Mouse (Mus musculus) liver, adult (tissue): ENCODE measurements around the gene Rnf11.

Source experiments
- GATA4 ChIP-seq: IDR thresholded peaks from 2 replicates; pipeline ENCODE4 v1.6.1; 2014; ENCODE audit warnings: mild to moderate bottlenecking, low read length; ENCODE audit not compliant: insufficient replicate concordance

Rnf11 gene

DNA sequence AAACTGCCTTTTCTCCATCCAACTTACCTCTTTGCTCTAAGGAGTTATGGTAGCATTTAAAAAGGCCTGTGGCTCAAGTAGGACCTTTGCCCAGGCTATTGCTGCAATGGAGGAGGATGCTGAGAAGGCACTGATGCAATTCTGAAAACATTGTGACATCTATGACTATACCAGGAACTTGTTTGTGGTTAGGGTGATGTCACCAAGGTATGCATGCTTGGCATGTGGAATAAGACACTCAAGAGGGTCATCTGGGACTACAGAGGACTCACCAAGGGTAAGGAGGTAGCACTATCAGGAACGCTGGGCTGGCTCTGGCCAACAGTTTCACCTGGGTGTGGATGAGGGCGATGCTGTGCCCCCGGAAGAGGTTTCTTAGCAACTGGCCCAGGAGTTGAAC, at the start of gene Rnf11:
Rnf11 (minus strand) TSS at position 108 of the 400 bp plus-strand sequence.
- TF ChIP-seq GATA4, result no peak

DNA sequence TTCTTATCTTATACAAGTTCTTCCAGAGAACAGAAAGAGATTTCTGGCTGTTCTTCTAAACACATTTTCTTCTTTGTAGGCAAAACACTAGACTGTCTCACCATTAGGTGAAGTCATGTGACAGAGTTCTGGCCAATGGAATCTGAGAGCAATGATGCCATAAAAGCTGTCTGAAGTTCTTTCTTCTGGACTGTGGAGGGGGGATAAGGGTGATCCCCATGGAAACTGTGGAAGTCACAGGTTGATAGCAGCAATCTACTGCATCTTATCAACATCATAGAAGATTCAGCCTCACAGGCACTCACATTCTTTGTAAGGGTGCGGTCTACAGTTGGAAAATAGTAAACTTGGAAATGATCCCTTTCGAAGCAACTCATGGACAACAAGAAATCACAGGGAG, 46.6 kb upstream of the Rnf11 start, which contains the start of gene 4930522H14Rik:
4930522H14Rik (minus strand) TSS at position 187 of the 400 bp plus-strand sequence.
- no peak for TF ChIP-seq GATA4

DNA sequence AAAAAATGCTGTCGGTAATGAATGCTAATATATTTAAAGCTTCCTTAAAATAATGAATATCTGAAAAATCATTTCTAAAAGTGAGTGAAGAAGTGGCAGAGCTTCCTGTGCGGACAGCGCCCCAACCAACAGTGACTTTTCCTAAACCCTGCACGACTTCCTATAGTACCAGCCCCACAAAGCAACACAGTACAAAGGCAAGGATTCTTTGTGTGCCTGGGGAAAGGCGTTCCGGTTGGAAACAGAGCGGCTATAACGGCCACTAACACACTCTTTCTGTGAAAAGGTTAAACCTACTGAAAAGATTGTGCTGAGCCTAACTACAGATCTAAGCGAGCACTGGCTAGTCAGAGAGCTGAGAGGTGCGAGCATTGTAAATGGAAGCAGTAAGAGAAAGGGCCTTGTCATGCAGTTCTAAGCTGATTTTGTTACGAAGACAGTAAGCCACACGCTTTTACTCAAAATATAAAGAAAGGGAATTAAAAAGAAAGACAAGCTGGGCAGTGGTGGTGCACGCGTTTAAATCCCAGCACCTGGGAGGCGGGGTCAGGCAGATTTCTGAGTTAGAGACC, 45.8 kb upstream of the Rnf11 start:
- no peak for TF ChIP-seq GATA4

DNA sequence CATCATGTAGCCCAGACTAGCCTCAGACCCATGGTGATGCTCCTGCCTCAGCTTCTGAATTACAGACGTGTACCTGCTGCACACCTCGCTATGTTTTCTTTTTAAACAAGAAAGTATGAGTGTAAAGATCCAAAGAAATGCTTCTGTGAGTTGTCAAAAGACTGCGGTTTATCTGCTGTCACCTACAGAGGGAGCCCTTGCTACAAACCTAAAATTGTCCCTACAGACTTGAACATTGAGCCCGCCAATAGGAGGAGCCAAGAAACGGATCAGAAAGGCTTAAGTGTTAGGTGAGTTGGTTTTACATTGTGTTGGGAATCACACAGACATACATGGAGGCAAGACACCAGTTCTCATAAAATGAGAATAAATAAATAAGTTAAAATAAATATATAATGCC, 20.4 kb upstream of the Rnf11 start:
- TF ChIP-seq GATA4, result no peak

DNA sequence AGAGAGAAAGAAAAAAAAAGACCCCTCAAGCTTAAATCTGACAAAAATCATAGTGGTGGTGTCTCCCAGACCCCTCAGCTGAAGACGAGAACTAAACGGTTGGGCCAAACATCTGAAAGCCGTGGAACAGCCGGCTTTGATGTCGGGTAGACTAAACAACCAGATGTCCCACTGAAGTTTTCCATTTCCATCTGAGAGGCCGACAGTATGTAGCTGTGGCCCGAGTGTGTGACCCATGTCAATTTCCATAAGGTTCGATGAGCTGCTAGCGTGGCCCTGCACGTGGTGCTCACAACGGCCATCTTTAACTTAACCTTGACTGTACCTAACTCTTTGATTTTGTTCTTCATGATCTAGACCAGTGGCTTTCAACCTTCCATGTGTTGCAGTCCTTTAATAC, 13.9 kb upstream of the Rnf11 start:
- TF ChIP-seq GATA4, result no peak

DNA sequence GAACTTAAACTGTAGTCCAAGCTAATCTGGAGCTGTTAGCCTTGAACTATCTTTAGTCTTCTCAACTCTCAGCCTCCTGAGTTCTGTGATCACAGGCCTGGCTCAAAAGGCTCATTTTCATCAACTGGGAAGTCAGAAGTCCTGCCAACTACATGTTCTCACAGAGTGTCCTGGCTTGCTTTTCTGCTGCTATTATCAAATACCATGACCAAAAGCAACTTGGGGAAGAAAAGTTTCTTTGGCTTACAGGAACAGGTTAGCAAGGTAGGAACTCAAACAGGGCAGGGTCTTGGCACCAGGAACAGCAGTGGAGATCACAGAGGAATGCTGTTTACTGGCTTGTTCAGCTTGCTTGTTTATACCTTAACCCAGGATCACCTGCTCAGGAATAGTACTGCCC, 9.1 kb upstream of the Rnf11 start:
- TF ChIP-seq GATA4, result no peak

DNA sequence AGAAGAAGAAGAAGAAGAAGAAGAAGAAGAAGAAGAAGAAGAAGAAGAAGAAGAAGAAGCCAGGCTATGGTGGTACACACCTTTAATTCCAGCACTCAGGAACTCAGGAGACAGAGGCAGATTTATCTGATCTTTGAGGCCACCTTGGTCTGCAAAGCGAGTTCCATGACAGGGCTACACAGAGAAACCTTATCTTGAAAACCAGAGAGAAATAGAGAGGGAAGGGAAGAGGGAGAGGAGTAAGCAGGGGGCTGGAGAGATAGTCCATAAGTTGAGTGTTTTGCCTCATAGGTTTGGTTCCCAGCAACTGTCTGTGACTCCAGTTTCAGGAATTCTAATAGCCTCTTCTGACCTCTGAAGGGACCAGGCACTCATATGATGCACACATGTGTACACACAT, 4.3 kb upstream of the Rnf11 start:
- TF ChIP-seq GATA4, result no peak

DNA sequence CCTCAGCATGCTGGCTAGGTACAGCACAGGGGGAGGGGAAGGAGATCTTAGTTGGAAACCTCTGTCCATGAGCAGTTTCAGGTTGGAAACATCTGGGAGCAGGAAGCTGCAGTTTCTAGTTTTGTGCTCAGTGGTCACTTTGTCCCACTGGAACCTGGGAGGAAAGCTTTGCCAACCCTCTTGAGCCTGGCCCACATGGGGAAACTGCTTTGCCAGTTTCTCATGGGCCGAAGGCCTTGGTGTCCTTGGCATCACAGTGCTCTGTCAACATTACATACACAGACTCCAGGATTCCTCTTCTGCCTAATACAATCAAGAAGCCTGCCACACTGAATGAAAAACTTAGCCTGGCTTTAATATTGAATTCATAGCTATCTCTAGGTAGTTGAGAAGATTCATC, 1.8 kb downstream of the Rnf11 start:
- no peak for TF ChIP-seq GATA4

DNA sequence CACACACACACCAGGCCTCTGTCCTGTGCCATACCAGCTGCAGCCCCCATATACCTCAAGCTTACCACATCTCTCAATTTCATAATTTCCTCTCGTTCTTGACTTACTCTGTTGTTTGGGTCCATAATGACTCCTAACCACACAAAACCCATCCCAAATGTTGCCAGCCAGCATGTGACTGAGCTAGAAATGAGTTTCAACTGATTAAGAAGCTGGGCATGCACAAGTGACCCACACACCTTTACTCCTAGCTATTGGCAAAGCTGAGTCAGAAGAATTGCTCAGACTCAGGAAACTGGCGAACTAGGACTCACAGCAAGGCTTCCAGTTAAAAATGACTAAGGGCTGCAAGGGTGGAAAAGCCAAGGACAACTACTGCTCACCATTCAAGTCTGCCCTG, 3.1 kb downstream of the Rnf11 start:
- TF ChIP-seq GATA4, result no peak

DNA sequence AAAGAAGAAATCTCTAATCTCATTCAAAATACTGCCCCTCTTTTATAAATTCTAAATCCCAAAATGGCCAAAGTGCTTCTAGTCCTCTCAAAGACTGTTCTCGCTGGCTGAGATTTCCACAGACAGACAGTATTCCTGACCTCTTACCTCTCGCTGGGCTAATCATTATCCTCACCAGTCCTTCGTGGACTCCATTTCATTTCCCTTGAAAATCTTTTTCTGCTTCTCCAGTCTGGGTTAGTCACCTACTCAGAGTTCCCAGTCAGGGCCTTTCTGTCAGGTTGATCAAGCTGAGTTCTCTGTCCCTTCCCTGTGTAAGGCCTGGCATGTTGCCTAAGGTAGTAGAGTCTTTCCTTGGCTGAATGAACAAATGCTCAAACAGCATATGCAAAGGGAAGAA, 7.1 kb downstream of the Rnf11 start:
- no peak for TF ChIP-seq GATA4

DNA sequence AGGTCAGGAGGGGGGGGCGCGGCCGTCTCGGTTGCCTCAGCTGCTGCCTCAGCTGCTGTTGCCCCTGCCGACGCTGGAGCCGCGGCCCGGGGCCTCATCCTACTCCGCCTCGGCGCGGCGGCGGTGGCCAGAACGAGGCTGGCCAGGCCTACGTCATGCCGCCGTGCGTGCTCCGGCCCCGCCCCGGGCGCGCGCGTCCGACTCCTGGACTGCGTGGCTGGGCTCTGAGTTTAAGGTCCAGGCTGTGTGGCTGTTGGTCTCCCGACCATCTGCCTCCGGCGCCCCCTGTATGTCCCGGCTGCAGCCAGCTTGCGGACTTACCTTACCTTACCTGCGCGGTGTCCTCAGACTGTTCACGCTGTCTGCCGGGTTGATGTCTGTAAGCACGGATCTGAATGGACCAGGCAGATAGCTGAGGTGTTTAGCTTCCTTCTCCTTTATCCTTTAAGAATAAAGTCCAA, 7.9 kb downstream of the Rnf11 start:
- TF ChIP-seq GATA4, result no peak

DNA sequence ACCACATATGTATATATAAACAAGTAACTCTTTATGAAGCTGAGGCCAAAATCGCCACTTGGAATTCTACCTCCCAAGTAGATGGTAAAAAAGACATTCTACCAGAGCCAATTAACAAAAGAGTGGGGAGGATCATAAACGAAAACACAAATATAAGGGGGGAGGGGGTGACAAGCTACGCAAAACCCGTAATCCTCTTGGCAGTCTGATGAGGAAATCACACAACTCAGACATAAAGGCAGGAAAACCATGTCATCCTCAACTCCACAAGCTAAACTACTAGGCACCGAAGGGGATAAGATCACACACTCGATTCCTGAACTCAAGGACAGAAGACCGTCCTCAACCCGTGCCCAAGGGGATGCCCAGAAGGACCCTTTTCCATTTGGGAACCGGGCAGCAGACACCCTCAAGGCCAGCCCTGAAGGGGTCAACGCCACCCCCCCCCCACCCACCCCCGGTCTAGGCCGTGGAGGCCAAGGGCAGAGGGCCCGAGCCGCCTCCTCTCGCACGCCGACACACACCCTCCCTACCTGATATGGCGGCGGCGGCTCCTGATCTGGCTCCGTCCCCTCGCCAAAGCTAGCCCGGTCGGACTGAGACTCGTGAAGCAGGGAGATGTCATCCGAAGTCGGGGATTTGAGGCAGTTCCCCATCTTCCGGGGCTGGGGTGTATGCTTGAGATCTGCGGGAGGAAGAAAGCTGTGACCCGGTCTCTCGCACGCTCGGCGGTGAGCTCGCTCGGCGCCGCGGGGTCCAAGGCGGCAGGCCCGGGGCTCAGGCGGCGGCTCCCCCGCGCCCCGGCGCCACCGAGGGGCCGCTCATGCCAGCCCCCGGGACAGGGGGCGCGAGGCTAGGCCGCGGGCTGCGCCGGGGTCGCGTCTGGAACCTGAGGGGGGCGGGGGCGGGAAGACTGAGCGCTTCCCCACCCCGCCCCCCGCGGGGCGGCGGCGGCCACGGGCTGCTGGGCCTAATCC, 8.7 kb downstream of the Rnf11 start:
- no peak for TF ChIP-seq GATA4

DNA sequence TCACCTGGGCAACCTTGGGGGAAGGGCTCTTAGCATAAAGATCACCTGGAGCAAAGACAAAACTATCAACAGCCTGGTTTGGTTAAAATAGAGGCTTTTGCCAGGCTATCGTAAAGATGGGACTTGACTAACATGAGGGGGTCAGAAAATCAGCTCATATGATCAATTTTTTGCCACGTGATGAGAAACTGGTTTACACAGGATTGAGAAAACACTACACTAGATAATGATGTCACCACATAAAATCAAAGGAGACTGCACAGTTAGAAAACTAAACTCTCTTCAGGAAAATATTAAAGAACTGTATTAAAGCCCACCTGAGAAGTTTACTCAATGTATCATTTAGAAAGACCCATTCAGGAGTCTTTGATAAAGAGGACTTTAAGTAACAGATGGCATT, 9.4 kb downstream of the Rnf11 start:
- no peak for TF ChIP-seq GATA4

DNA sequence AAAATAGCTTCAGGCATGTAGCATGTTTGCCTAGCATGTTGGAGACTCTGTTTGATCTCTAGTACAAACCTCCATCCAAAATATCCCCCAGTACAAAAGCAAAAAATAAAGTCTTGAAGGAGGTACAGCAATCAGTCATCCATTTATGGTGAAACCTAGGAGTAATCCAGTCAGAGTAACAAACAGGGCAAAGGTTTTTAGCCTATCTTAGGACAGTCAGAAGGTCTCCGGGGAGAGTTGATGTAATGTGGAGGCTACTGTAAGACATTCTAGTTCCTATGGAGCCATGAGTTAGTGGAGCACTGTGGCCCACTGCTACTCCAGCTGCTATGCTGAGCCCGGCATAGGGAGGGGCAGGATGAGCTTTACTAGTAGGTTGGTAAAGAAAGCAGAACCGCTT, 12.0 kb downstream of the Rnf11 start:
- no peak for TF ChIP-seq GATA4

DNA sequence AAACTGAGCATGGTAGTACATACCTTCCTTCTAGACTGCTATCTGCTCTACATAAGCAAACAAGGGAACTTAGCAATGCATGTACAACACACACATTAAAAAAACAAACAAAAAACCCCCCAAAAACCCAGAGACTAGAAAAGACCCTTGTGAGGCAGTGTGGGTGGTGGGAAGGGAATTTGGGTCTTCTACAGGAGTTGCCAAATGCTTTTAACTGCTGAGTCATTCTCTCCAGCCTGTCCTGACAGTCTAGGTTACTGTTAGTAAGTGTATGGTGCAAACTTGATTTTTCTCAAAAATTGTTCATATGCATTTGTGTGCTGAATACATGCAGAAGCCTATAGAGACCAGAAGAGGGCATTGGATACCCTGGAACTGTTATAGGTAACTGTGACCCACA, 12.9 kb downstream of the Rnf11 start:
- no peak for TF ChIP-seq GATA4

DNA sequence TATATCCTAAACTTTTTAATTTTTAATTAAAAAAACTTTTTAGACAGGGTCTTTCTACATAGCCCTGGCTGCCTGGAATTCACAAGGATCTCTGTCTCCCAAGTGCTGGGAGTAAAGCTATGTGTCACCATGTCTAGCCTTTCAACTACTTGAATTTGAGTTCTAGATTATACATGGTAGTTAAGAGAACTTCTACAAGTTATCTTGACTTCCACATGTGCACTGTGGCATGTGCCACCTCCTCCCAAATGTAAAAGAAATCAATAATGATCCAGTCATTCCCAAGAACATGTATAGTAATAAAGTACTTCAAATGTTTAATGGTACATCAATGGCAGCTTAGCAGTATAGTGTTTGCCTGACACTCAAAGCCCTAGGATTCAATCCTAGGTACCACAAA, 16.8 kb downstream of the Rnf11 start:
- TF ChIP-seq GATA4, result no peak
